Mouse (Mus musculus): ENCODE measurements at regions not wholly inside any gene's neighbourhood (a gene's known extent, or its start where the extent isn't known, plus 50 kb on each side); places are given as distances from the start of the nearest gene placed in this dataset.
A peak's percentile ranks its signal among the peaks of the same experiment; 100 is the strongest.

DNA sequence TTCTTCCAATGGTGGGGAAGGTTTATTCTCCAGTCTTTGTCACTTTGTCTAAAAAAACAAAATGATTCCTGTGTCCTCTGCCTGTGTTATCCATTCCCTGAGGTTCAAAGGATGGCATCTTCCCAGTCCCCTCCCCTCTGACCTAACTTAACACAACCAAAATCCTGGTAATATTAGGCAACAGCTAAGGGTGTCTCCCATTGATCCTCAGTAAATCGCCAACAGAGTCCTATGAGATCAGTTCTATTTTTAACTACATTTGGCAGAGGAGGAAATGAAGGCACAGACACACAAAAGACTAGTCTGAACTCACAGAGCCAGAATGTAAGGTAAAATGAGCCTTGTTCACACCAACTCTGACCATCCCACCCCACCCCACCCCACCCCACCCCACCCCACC is 228.8 kb downstream of the Sp3 start:
- DNase-seq (ENCODE audit: low read depth in 1 of 2, low spot score in 2 of 2), result no peak

GRCm38 (mm10) chr2:72752624-72753176 is 227.5 kb downstream of the Sp3 start:
- no peak for DNase-seq (ENCODE audit: low read depth in 1 of 2, low spot score in 2 of 2)

DNA sequence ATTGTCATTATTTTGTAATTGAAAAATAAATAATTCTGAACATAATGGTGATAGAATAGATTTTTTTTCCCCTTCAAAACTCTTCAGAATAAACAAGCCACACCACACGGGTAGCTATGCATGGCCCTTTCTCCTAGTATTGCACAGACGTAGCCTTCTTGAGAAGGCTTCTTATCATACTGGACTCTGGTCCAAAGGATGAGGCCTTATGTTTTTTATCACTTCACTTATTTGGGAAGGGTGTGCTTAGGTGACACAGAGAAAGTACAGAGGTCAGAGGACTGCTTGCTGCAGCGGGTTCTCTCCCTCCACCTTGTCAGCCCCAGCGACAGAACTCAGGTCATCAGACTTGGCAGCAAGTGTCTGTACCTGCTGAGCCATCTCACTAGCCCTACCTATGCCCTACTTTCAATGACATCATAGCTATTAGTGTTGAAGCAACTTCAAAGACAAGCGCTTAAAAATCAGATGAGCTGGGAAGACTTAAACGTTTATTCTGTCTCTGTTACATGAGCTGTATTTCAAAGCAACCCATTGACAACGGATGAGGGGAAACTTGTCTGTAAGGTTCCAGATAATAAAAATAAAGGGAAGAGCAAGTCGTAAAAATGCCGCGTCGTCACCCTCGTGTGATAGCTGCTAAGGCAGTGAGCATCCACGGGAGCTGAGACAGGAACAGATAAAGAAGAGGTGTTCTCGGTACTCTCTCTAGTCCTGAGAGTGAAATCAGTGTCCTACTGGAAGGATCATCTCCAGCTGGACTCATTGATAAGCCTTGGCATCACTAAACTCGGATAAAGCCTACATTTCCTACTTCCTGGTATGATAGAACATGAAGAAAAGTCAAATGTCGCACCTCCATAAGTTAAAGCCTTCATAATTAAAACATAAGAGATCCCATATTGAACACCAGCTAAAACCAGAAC is 226.2 kb downstream of the Sp3 start:
- no peak for DNase-seq (ENCODE audit: low read depth in 1 of 2, low spot score in 2 of 2)

- DNase-seq (ENCODE audit: low read depth in 1 of 2, low spot score in 2 of 2), result peak in 1 of 2 experiments; percentile 17
These were observed 216.8 kb downstream of the Sp3 start for GRCm38 (mm10) chr2:72763454-72763853.

GRCm38 (mm10) chr2:72769030-72769630 is 211.1 kb downstream of the Sp3 start:
- DNase-seq (ENCODE audit: low read depth in 1 of 2, low spot score in 2 of 2), result no peak

DNA sequence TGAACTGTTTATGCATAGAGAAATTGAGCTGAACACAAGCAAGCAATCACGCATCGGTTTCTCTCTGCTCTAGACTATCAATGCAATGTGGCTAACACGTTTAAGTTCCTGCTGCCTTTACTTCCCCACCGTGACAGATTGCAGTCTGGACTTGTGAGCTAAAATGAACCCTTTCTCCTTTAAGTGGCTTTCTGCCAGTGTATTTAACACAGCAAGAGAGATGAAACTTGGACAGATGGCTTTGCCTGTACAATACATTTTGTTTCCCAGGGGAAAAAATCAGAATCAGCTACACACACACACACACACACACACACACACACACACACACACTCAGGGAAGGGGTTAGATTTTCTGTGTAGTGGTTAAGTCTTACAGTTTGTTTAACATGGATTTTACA is 206.8 kb downstream of the Sp3 start:
- no peak for DNase-seq (ENCODE audit: low read depth in 1 of 2, low spot score in 2 of 2)

DNA sequence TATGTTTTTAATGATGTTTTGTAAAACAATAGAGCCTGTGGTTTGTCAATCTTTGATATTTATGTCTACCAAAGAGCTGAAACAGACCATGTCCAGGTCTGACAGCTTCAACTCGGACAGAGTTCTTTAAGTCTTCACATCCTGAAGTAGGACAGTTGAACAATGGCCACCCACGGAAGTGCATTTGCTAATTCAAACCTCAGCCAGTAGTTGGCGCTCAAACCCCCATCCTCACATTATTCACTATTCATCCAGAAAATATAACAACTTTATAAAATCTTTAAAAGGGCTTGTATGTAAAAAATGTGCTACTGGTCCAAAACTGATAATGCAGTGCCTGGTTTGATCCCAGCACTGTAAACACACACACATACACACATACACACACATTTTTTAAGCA is 202.9 kb downstream of the Sp3 start:
- DNase-seq (ENCODE audit: low read depth in 1 of 2, low spot score in 2 of 2), result no peak

DNA sequence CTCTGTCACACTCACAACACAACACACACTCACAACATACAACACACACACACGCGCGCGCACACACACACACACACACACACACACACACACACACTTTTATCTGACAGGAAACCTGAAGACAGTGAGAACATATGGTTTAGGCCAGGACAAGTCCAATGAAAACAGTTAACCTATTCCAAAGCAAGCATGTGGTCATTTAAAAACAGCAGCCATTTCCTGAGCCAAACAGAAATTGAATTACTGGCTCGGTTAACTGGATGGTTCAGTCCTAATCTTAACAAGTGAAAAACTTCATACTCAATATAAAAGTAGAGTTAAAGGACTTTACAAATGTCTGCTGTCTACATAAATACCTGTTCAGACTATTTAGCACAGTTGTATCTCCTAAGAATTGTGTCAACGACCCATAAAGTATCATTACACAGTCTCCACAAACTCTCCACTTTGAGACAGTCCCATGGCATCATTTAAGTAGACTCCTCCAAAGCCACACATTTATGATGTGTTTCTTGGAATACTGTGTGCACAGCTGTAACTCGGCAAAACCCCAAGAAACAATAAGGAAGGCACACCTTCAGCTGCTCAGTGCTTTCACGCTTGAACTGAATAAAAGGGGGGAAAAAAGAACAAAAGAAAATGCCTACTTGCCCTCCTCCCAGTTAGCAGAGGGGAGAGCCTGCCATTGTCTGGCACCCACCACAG is 202.3 kb downstream of the Sp3 start:
- DNase-seq (ENCODE audit: low read depth in 1 of 2, low spot score in 2 of 2), result no peak

GRCm38 (mm10) chr2:72779268-72780163 is 200.7 kb downstream of the Sp3 start:
- DNase-seq (ENCODE audit: low read depth in 1 of 2, low spot score in 2 of 2), result no peak

DNA sequence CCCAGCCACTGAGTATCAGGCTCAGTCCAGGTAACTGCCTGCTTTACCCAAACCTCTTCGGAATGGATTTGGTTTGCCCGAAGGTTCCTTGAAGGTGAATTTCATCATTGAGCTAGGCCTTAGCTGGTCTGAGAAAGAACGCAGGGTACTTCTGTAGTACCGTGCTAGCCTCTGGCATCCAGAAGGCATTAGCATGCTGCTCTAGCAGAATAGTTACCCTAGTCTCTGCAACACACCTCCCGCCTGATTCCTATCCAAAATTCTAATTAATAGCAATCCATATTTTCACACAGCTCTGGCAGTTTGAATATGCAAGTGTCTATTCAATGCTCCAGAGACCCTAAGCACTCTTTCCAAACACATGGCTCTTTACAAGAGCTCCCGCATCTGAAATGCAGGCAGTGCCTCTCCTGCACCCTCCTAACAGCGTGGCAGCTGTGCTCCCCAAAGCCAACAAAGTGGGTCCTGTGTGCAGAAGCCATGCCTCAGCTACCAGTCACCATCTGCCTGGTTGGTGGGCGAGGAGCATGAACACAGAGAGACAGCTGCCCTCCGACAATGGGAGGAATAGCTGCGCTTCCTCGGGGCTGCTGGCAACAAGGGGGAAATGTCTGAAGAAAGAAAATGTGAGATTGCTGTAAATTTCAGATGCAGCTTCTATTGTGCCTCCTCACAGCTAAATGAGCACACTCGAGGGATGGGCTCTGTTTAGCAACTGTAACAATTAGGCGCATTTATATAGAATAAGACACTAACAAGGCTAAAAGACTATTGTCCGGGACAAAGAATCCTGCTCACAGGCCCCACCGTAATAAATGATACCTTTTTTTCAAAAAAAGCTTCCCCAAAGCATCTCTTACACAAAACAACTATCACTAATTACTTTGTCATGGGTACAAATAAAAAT is 198.6 kb downstream of the Sp3 start:
- no peak for DNase-seq (ENCODE audit: low read depth in 1 of 2, low spot score in 2 of 2)

DNA sequence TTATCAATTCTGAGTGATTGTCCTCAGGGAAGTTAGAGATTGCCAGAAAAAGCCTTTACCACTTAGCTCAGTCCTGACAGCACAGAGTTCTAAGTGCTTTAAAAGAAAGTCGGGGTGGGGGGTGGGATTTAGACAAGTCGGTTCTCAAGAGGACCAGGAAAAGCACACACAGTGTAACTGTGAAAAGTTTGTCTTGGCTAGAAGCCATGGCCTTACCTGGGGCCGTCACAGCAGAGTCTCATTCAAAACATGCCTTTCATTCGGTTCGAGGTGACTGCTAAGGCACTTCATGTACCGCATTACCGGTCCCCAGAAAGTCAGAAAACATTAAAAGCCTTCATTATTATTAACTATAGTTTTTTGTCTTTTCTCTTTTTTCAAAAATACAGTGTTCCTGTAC is 197.9 kb downstream of the Sp3 start:
- DNase-seq (ENCODE audit: low read depth in 1 of 2, low spot score in 2 of 2), result no peak

- DNase-seq (ENCODE audit: low read depth in 1 of 2, low spot score in 2 of 2), result no peak
These were observed 194.7 kb downstream of the Sp3 start for GRCm38 (mm10) chr2:72785365-72786043.

GRCm38 (mm10) chr2:72786044-72786737 is 194.1 kb downstream of the Sp3 start:
- DNase-seq (ENCODE audit: low read depth in 1 of 2, low spot score in 2 of 2), result peak in 1 of 2 experiments; percentile 3

DNA sequence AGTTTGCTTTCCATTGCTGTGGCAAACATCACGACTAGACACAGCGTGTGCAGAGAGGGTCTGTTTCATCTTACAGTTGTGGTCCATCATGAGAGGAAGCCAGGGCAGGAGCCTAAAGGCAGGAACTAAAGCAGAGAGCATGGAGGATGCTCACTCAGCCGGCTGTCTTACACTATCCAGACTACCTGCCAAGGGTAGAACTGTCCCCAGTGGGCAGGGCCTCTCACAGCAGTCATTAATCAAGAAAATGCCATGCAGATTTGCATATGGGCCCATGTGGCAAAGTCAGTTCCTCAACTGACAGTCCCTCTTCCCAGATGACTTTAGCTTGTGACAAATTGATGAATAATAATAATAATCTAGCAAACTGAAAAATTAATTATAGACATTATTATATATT is 192.6 kb downstream of the Sp3 start:
- no peak for DNase-seq (ENCODE audit: low read depth in 1 of 2, low spot score in 2 of 2)

GRCm38 (mm10) chr2:72791496-72791895 is 188.8 kb downstream of the Sp3 start:
- DNase-seq (ENCODE audit: low read depth in 1 of 2, low spot score in 2 of 2), result no peak

DNA sequence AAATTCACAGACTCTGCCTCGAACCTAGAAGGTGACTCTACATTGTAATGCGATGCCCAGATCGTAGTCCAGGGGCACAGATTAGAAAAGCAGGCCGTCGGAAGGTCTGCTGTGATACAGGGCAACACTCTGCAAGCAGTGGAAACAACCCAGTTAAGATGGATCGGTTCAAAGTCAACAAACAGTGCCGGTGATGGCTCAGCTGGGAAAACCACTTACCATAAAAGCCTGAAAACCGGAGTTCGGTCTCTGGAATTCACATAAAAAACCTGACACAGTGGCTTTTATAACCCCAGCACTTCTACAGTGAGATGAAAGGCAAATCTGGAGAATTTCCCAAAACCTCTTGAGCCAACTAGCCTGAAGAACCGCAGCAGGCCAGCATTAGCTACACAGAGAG is 186.8 kb downstream of the Sp3 start:
- no peak for DNase-seq (ENCODE audit: low read depth in 1 of 2, low spot score in 2 of 2)

DNA sequence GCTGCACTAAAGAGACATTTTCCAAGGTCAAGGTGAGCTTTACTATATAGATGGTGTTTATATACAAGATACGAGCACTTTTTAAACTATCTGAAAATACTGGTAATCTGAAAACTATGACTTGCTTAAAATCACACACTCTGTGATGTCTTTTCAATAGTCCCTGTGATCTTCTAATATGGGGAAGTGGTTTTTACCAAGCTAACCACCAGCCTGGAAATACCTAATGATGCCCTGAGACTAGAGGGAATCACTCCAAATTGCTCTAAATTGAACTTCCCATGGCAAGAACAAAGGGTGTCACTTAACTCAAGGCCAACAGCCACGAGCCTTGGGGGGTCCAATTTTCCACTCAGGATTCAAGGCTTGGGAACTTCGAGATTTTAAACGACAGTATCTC is 185.7 kb downstream of the Sp3 start:
- DNase-seq (ENCODE audit: low read depth in 1 of 2, low spot score in 2 of 2), result no peak

DNA sequence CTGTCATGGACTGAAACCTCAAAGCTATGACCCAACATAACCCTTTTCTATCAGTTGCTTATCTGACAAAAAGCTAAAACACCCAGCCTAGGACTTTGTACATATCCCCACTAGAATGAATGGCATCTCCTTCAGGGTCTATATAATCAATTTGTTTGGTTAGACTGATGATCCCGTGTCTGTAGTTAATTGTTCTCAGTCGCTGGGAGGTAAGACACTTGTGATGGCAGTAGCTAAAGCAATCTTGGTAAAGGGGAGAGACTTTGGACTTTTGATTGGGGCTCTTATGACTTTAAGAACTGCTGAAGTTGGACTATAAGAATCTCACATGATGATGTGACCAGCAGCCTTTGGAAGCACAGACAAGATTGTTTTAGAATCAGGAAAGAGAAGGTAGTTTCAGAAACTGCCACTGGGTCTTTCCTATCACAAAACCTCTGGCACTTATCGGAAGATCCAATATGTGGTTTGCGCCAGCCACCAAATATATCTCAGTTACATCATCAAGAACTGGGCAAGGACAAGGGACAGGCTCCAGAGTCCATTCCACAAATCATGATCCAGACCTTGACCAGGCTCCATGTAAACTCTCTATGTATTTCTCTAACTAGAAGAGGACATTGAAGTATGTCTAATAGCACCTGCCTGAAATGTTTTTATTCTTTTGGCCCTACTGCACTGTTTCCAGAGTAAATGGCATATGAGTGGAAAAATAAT is 183.1 kb downstream of the Sp3 start:
- DNase-seq (ENCODE audit: low read depth in 1 of 2, low spot score in 2 of 2), result no peak

All from monocyte, adult 2 months (primary cell).